Mouse (Mus musculus) gastrocnemius, postnatal 14 days (tissue): ENCODE results near the gene Limk2. TPM values are rescaled to one million over a fixed set of nuclear protein-coding genes. Genes with fewer than 3 reads are reported as not detected.
A peak's percentile ranks its signal among the peaks of the same experiment; 100 is the strongest.

Experiments
- DNase-seq: peaks from one replicate; pipeline ENCODE4 v3.0.0; 2021; ENCODE audit warnings: mixed read lengths
- intact Hi-C: fragments of 180-260 bp; cut with DNase I; formaldehyde crosslinking; loops from one replicate; pipeline ENCODE4 v1.15.1; 2025; ENCODE audit warnings: low total_unique reads
- long read RNA-seq, 2 experiments: library from polyadenylated mRNA; stranded (forward); transcript quantifications; one replicate each; pipeline ENCODE4 v2.0.0; 2021
- total RNA-seq, 2 experiments: library from RNA; stranded (reverse); gene quantifications; 2 replicates each; pipeline ENCODE4 v1.2.3; 2021

Gene Limk2
- total RNA-seq, result 10 to 100 TPM; 13.2 to 13.6 TPM
- long read RNA-seq, experiment 1, transcript Limk2-203 (15 exons, 3,693 nt), result minor isoform, 8 of 25 reads
- long read RNA-seq, experiment 1, transcript Limk2-201 (16 exons, 3,514 nt), result major isoform, 12 of 25 reads
- long read RNA-seq, experiment 1, partial matches to known transcripts, result 3 of 25 reads
- long read RNA-seq, experiment 1, other reads (novel, unspliced or antisense), result 2 of 25 reads
- long read RNA-seq, experiment 2, transcript Limk2-203 (15 exons, 3,693 nt), result major isoform, 9 of 22 reads
- long read RNA-seq, experiment 2, transcript Limk2-201 (16 exons, 3,514 nt), result minor isoform, 6 of 22 reads
- long read RNA-seq, experiment 2, partial matches to known transcripts, result 6 of 22 reads
- long read RNA-seq, experiment 2, other reads (novel, unspliced or antisense), result 1 of 22 reads

DNA sequence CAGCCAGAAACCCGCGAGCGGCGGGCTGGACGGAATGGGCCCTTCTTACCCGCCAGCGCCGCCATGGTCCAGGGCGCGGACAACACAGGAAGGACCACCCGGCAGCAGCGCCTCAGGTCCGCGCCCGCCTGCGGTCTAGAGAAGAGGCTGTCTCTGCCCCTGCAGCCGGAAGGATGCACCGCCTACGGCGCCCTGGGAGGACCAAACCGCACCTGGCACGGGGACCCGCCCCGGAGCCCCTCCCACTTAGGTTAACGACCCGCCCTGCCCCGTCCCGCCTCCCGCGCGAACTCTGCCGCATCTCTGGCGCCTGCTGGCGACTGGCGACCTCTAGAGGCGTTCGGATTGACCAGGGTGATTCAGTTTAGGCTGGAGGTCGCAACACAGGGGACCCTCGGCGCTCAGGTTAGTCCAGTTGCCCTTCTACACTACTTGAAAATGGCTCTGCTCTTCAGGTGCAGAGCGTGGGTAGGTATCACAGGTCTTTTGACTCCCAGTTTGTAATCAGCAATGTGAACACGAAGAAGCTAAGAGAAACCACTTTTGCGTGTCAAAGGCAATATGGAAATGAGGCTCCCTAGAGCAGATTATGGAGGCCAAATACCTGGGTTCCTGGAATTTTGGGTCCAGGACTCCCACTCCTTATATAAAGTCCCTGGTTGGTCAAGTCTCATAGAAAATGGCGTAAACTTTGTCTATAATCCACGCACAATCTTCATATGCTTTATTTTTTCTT, at the start of gene Limk2:
Gene Limk2 (minus strand): TSS at position 193 of the 736 bp plus-strand sequence.
- intact Hi-C loops, result no loop called here
- DNase-seq, result peak; percentile 94

DNA sequence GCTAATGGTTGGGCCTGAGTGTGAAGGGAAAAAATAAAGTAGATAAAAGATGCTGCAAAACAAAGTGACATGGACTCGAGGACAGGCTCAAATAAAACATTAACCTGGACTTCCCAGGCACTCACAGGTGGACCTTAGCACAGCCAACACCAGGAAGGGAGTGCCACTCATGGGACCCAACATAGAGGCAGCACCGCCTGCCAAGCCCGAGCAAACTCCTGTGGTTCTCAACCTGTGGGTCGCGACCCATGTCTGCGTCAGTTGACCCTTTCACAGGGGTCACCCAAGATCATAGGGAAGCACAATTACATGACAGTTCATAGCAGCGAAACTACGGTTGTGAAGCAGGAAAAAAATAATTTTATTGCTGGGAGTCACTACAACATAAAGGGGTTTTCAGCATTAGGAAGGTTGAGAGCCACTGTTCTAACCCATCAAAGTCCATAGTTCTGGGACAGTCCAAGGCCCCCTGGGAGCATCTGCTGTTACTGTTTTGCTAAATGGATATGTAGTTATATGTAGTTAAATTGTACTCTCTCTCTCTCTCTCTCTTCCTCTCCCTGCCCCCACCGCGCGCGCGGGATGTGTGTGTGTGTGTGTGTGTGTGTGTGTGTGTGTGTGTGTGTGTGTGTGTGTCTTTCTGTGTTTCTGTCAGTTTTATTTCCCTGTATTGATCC, 49.6 kb upstream of the Limk2 start:
- intact Hi-C loops, result no loop called here

DNA sequence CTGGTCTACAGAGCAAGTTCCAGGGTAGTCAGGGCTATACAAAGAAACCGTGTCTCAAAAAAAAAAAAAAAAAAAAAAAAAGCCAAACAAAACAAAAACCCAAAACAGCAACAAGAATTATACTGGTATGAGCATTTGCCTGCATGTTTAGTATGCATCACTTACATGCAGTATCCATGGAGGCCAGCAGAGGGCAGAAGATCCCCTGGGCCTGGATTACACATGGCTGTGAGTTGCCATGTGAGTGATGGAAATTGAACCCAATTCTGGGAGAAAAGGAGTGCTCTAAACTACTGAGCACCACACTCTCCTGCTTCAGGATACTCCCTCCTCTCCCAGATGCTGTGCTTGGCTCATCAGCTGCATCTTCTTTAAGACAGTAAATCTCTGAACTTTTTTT, 47.4 kb upstream of the Limk2 start:
- intact Hi-C loops, result no loop called here
- peak; percentile 47 for DNase-seq

More for the DNA sequence above, 49.6 kb upstream of the Limk2 start:
- DNase-seq, result no peak

DNA sequence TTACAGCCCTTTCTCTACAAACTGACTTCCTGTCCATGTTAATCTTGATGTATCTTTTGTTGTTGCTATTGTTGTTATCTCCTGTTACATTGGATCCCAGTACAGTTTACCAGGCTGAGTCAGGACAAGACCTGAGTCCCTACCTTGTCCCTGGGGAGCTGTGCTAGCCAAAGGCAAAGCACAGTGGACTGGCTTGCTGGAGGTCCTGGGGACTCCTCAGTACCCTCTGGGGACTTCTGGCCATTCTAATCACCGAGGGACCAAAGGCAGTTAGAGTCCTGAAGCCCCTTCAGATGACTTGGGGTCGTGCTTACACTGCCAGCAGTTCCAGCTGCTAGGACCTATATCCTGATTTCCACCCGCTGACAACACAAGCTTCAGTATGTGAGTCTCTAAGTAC, 45.5 kb upstream of the Limk2 start:
- intact Hi-C loops, result no loop called here
- no peak for DNase-seq

DNA sequence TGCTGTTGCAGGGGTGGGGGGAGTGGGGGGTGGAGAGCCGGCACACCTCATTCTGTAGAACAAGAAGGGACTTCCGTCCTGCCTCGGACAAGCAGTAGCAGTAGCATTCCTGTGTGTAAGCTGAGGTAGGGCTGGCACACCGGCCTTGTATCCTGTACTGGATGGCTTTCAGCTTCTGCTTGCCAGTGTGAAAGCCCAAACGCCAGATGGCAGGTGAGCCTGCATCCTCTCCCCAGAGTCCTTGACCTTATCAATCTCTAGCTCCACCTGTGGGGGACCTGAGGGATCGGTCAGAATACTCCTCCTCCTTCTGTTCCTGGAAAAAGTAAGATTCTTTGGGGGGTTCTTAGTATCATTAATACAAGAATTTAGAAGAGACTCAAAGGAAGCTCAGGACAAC, 44.5 kb upstream of the Limk2 start:
- intact Hi-C loops, result no loop called here
- peak; percentile 31 for DNase-seq

DNA sequence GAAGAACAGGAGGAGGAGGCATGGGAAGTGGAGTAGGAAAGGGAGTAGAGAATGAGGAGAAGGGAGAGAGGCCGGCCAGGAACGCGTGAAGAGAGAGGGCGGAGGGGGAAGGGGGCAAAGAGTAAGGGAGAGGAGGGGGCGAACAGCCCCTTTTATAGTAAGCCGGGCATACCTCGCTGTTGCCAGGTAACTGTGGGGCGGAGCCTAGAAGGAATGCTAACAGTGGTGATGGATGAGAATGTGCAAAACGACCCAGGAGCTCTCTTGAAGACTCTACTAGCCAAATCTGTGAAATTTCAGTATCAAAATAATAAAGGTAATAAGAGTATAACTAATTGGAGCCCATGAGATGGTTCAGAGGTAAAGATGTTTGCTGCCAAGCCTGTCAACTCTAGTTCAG, 43.8 kb upstream of the Limk2 start:
- DNase-seq, result peak; percentile 12
- intact Hi-C loops, result no loop called here

DNA sequence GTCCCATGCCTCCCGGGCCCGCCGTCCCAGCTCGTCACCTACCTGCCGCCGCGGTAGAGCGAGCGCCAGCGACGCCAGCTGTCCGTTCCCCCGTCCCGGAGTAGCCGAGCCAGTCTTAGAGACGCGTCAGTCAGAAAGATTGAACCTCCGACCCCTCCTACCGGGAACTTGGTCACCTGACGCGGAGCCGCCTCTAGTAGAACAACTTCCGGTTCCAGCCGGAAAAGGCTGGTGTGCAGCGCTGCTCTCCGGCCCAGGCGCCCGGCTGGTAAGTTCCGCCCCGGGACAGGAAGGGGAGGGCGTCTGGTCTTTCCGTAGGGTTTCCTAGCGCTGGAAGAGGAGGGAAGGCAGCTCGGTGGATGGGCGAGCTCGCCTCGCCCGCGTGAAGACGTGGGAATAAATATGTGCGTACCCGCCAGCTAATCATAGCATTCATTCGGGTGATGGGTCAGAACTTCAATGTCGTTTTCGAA, 43.2 kb upstream of the Limk2 start, which contains the start of gene Rnf185:
Gene Rnf185 (minus strand): TSS at position 197 of the 473 bp plus-strand sequence.
- intact Hi-C loops, result no loop called here
- DNase-seq, result peak; percentile 93

DNA sequence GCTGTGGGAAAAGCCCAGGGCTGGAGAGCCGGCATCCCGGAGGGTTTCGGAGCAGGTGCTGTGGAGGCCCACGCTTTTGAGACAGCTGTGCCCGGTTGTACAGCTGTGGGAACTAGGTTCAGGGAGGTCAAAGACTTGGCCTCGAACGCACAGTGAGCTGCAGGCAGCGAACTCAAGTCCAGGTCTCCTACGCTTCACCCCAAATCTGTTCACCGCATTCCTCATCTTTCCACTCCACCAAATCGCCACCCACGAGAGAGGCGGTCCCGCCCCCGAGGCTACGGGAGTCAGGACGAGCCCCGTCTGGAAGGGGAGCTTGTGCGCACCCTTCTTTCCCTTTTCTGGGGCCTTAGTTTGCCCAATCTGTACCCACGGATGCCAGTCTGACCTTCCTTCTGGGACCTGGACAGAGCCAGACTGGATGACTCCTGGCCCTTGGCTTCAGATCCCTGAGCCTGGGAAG, 42.7 kb upstream of the Limk2 start:
- intact Hi-C loops, result no loop called here
- peak; percentile 63 for DNase-seq

DNA sequence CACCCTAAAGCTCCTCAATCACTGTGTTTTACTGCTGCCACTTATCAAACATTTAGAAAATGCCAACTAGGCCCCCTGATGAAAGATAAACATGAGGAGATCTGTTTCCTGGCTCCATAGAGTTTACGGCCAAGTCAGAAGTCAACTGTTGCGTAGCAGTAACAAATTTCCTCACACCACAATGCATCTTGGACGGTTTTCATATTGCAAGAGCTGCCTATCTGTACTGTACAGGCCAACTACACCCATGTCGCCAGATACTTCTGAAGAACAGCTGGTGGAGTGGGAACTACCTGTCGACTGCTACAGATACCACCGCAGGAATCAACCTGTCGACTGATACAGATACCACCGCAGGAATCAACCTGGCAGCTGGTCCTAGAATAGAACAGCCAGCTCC, 35.9 kb upstream of the Limk2 start:
- no peak for DNase-seq
- intact Hi-C loops, result no loop called here

DNA sequence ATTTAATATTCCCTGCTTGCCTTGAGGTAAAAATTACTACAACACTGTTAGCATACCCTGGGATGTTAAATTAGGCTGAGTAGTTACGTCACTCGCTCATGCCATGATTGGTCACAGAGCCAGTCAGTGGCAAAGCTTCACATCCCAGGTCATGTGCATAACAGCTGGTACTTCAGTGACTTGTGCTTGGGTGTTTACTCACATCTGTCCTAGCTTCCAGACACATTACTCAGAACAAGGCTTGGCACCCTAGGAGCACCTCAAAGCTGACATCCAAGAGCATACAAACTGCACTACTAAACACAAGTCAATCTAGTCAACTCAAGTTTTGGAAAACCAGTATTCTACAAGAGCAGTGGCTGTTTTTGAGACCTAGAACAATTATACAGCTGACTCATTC, 34.1 kb upstream of the Limk2 start:
- intact Hi-C loops, result no loop called here
- DNase-seq, result no peak

DNA sequence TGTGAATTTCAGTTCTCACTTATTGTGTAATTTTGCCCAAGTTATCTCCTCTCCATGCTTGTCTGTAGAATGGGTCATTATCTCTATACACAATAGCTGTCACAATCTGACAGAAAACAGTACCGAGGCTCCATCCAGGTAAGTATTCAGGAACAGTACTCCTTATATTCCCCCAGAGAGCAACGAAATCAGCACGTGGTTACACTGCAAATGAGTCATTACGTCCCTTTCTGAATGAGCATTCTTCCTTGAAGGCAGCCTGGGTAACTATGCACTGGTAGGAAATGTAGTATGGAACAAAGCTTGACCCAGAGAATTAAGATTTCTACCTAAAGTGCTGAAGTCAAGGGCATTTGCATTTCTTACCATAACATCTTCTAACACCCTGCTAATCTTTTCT, 33.7 kb upstream of the Limk2 start:
- intact Hi-C loops, result no loop called here

DNA sequence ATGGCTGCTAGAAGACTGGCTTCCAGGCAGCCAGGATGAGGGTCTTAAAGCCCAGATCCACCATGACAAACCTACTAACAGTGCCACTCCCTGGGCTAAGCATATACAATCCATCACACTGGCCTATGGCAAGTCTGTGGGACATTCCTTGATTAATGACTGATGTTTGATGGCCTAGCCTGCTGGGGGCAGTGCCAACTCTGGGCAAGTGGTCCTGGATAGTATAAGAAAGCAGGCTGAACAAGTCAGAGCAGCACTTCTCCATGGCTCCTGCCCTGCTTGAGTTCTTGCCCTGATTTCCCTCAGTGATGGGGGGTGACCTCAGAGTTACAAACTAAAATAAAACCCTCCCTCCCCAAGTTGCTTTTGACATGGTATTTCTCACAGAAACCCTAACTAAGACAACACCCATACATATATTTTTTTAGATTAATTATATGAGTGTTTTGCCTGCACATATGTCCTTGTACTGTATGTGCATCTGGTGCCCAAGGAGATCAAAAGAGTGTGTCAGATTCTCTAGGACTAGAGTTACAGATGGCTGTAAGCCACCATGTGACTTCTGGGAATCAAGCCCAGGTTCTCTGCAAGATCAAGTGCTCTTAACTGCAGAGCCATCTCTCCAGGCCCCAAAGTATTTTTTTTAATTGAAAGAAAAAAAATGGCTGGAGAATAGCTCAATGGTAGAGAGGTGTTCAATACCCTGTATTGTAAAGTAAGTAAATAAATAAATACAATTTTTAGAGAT, 32.9 kb upstream of the Limk2 start:
- DNase-seq, result peak; percentile 29
- intact Hi-C loops, result no loop called here

More for the DNA sequence above, 33.7 kb upstream of the Limk2 start:
- no peak for DNase-seq

DNA sequence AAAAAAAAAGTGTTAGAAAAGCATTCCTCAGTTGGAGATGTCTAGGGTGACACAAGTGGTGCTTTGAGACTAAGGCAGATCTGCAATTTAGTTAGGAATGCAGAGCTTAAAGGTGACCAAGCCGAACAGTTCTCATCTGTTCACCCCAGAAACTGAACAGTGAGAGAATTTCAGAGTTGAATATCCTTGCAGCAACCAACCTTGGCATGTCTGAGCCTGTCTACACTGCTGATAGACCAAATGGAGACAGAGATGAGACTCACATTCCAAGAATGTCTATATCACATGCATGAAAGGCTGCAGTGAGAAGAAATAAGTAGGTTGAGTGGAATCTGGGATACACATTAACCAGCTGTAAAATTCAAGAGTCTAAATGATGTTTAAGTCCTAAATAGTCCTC, 28.6 kb upstream of the Limk2 start:
- no peak for DNase-seq
- intact Hi-C loops, result no loop called here

DNA sequence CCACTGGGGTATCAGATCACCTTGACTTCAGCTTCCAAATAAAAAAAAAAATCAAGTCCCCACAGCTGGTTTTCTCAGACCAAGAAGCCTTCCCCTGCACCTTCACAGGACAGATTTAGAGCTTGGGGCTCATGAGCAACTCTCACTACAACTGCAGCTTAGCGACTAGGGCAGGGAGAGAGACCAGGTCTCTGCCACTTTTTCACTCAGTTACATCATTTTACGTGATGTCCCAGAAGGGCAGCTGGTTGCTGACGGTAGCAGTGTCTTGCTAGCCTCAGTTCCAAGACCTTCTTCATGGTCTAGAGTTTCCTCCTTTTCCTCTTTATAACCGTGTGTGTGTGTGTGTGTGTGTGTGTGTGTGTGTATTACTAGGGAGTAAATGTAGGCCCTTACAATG, 24.8 kb upstream of the Limk2 start:
- intact Hi-C loops, result no loop called here
- no peak for DNase-seq

DNA sequence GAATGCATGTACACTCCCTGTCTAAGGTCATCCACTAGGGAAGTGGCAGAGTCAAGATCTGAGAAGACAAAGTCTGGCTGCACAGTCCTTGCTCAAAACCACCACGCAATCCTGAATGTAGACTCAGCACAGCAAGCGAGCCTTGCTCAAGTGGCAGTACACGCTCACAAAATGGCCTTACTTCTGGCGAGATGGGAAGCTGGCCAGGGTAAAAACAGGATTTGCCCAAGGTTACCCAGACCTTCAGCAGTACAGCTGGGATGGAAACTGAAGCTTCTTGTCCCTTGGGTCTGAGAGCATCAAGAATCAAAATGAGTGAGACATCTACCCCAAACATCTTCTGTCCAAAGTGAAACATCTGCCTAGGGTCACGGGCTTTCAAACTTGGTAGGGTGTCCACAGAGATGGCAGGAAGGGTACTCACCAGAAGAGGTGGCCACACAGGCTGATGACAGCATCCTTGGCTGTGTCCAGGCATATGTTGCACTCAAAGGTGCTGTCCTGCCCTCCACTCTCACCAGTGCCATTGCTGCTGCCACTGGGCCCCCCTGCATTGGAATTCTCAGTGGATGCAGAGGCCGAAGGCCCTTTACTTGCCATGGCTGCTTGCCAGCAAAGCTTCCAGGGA, 23.1 kb upstream of the Limk2 start:
- intact Hi-C loops, result no loop called here
- no peak for DNase-seq

DNA sequence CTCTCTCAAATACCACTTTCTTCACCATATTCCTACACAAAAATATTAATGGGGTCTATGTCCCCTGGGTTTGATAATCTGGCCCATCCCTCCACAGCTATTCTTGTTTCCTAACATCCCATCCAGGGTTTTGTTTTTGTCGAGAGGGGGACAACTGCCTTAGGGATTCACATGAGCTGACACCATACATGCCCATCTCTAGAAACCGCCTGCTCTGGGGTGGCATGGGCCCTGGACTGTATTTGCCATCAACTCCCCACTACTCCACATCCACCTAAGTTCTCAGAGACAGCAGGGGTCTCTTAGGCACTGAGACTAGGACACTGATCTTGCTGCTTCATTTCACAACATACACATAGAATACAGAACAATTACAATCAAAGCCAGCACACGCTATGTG, 22.5 kb upstream of the Limk2 start:
- DNase-seq, result no peak
- intact Hi-C loops, result no loop called here

DNA sequence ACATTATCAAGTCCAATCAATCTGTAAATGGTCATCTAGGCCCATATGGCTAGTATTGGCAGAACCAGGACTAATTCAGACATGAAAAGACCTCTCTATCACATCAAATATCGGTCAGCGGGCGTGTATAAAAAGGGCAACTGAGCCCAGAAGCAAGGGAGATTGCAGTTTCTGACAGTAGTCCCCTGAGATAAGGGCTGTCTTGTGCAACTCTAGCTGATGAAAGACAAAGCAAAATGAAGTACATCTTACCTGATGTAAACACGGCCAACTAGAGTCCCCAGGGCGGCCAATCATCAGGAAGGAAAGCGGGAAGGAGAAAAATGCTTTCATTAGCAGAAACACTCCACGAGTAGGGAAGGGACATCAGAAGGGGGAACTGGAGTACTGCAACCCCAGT, 19.6 kb upstream of the Limk2 start:
- DNase-seq, result no peak
- intact Hi-C loops, result no loop called here

DNA sequence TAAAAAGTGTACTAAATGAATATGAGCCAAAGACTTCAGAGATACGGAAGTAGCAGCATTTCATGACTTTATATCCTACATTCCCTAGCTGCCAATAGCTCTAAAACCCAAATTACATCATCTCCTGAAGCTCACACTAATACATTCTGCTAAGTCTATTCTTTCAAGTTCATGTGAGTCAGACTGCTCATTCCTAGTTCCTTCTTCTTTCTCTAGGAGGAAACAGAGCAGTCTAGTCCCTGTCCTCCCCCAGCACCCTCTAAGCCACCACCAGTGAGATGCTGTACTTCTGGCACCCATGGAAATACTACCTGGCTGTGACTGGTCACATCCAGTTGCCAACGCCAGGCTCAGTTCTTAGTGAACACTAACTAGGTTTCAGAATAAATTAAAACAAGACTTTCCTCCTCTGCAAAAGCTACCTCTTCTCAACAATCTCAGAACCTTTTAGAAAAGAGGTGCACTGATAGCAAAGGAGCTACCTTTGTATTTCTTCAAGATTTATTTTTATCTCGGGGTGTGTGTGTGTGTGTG, 18.8 kb upstream of the Limk2 start:
- intact Hi-C loops, result no loop called here

DNA sequence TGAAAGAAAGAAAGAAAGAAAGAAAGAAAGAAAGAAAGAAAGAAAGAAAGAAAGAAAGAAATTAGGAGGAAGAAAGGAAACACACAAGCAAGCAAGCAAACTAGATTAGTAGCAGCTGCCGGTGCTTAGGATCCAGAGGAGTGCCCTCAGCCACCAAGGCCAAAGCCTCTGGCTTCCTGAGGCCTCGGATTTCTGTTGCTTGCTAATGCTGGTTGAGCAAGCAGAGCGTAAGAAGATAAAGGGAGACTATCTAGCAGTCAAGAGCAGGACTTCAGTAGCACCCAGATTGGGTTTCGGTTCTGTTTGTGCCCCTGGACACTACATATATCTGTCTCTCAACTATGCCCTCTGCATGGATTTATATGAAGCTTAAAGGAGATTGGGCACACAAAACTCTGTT, 13.3 kb upstream of the Limk2 start:
- DNase-seq, result no peak
- intact Hi-C loops, result no loop called here

More for the DNA sequence above, 18.8 kb upstream of the Limk2 start:
- DNase-seq, result no peak
